Mouse (Mus musculus) CH12.LX (cell line): ENCODE data around the gene Brsk1. TPM values are rescaled to one million over a fixed set of nuclear protein-coding genes. Genes with fewer than 3 reads are reported as not detected.

Source experiments
- DNase-seq: peaks from one replicate; pipeline ENCODE4 v3.0.0-alpha.2; 2013; ENCODE audit errors: extremely low read depth
- H3K27ac ChIP-seq: 2 replicates; pipeline ENCODE4 v1.5.1; 2012; ENCODE audit warnings: low read depth, mild to moderate bottlenecking, control low read depth, moderate library complexity; ENCODE audit not compliant: insufficient read depth
- H3K27me3 ChIP-seq: replicated peaks from 2 replicates; pipeline ENCODE3; 2012; ENCODE audit warnings: inconsistent platforms
- H3K36me3 ChIP-seq, 2 experiments: replicated peaks in 1 of 2; 2 replicates each; pipeline versions ENCODE3 to v1.6.1; 2012; ENCODE audit warnings: inconsistent platforms in 1 of 2, low read length in 1 of 2, mild to moderate bottlenecking in 1 of 2, mixed read lengths in 1 of 2, moderate library complexity in 1 of 2; ENCODE audit not compliant: control insufficient read depth in 1 of 2, insufficient read depth in 1 of 2
- H3K4me1 ChIP-seq, 2 experiments: 2 replicates each; pipeline ENCODE4 v1.6.1; 2012; ENCODE audit warnings: inconsistent platforms in 1 of 2, moderate library complexity in 1 of 2; ENCODE audit not compliant: insufficient read depth in 2 of 2, control insufficient read depth in 1 of 2
- H3K4me2 ChIP-seq: 2 replicates; pipeline ENCODE4 v1.6.1; 2012; ENCODE audit warnings: low read depth, mild to moderate bottlenecking, control low read depth; ENCODE audit not compliant: poor library complexity, insufficient read depth, severe bottlenecking
- H3K4me3 ChIP-seq, 3 experiments: fragments of 150-350 bp in 1 of 3; sonication (generic) in 1 of 3; replicated peaks in 1 of 3; 2 replicates each; pipeline versions ENCODE3 to v1.5.1; 2011 to 2012; ENCODE audit warnings: low read depth in 2 of 3, low read length in 2 of 3, mild to moderate bottlenecking in 2 of 3, moderate library complexity in 2 of 3, control low read depth in 1 of 3, improper control_type of control experiment in 1 of 3, inconsistent platforms in 1 of 3, mixed read lengths in 1 of 3; ENCODE audit not compliant: poor library complexity in 1 of 3
- H3K79me2 ChIP-seq: replicated peaks from 2 replicates; pipeline ENCODE4 v1.6.1; 2012; ENCODE audit warnings: mild to moderate bottlenecking, moderate library complexity; ENCODE audit not compliant: control insufficient read depth, poor library complexity, insufficient read depth, severe bottlenecking; ENCODE audit errors: extremely low read depth
- H3K9ac ChIP-seq: 2 replicates; pipeline ENCODE4 v1.6.1; 2012; ENCODE audit warnings: low read depth, mild to moderate bottlenecking, control low read depth, moderate library complexity; ENCODE audit not compliant: insufficient read depth
- H3K9me3 ChIP-seq: replicated peaks from 2 replicates; pipeline ENCODE3; 2012; ENCODE audit warnings: low read length, inconsistent platforms, mixed read lengths
- CHD1 ChIP-seq: IDR thresholded peaks from 2 replicates; pipeline ENCODE4 v1.6.1; 2012; ENCODE audit warnings: low read depth, low read length, improper control_type of control experiment, inconsistent platforms
- CHD2 ChIP-seq: IDR thresholded peaks from 2 replicates; pipeline ENCODE4 v1.6.1; 2011; ENCODE audit warnings: low read length, improper control_type of control experiment
- E2F4 ChIP-seq: IDR thresholded peaks from 2 replicates; pipeline ENCODE4 v1.6.1; 2011; ENCODE audit warnings: low read depth, low read length, improper control_type of control experiment; ENCODE audit not compliant: insufficient replicate concordance
- ELF1 ChIP-seq: IDR thresholded peaks from 2 replicates; pipeline ENCODE4 v1.6.1; 2014; ENCODE audit warnings: low read depth, mild to moderate bottlenecking, inconsistent platforms, low read length, improper control_type of control experiment
- EP300 ChIP-seq: IDR thresholded peaks from 2 replicates; pipeline ENCODE4 v1.6.1; 2011; ENCODE audit warnings: low read length, improper control_type of control experiment
- ETS1 ChIP-seq: conservative IDR thresholded peaks from 2 replicates; pipeline ENCODE4 v1.6.1; 2012; ENCODE audit warnings: low read depth, mild to moderate bottlenecking, inconsistent platforms, low read length, improper control_type of control experiment, moderate library complexity
- HCFC1 ChIP-seq: IDR thresholded peaks from 2 replicates; pipeline ENCODE4 v1.6.1; 2012; ENCODE audit warnings: low read depth, mild to moderate bottlenecking, inconsistent platforms, low read length, improper control_type of control experiment
- MEF2A ChIP-seq: IDR thresholded peaks from 2 replicates; pipeline ENCODE4 v1.6.1; 2014; ENCODE audit warnings: low read depth, mild to moderate bottlenecking, inconsistent platforms, low read length, improper control_type of control experiment, borderline replicate concordance
- MXI1 ChIP-seq: IDR thresholded peaks from 2 replicates; pipeline ENCODE4 v1.6.1; 2011; ENCODE audit warnings: mild to moderate bottlenecking, low read depth, low read length, improper control_type of control experiment
- NRF1 ChIP-seq: IDR thresholded peaks from 2 replicates; pipeline ENCODE4 v1.6.1; 2014; ENCODE audit warnings: low read depth, mild to moderate bottlenecking, inconsistent platforms, low read length, improper control_type of control experiment, moderate library complexity
- PAX5 ChIP-seq: IDR thresholded peaks from 2 replicates; pipeline ENCODE4 v1.6.1; 2012; ENCODE audit warnings: low read length, inconsistent platforms, mixed read lengths
- RCOR1 ChIP-seq: conservative IDR thresholded peaks from 2 replicates; pipeline ENCODE4 v1.6.1; 2012; ENCODE audit warnings: low read depth, mild to moderate bottlenecking, inconsistent platforms, low read length, improper control_type of control experiment
- TBP ChIP-seq: conservative IDR thresholded peaks from 2 replicates; pipeline ENCODE4 v1.6.1; 2011; ENCODE audit warnings: low read depth, low read length, improper control_type of control experiment
- ZKSCAN1 ChIP-seq: IDR thresholded peaks from 2 replicates; pipeline ENCODE4 v1.6.1; 2012; ENCODE audit warnings: low read depth, inconsistent platforms, low read length, improper control_type of control experiment, borderline replicate concordance
- dilution Hi-C: fragments of 300-500 bp; cut with MboI; formaldehyde crosslinking; loops from 2 replicates; pipeline ENCODE4 v1.14.3; 2020; ENCODE audit warnings: low sequenced_read_pairs; ENCODE audit not compliant: extremely low pct_unique_long_range_greater_than_20kb, extremely low pct_ligation_motif_present
- in situ Hi-C: fragments of 300-500 bp; cut with MboI; formaldehyde crosslinking; loops from 3 replicates; pipeline ENCODE4 v1.14.3; 2019; ENCODE audit warnings: low sequenced_read_pairs, low pct_ligation_motif_present, low pct_unique_long_range_greater_than_20kb, mixed read lengths
- polyA plus RNA-seq: library from polyadenylated mRNA; unstranded; fragments of >175 nt; gene quantifications from 2 replicates; pipeline ENCODE4 v1.2.1, GENCODE M21; 2012; ENCODE audit warnings: low read depth; ENCODE audit not compliant: insufficient read length
- total RNA-seq, 2 experiments: library from RNA; depleted of rRNA; stranded (reverse); fragments of 300-350 nt in 1 of 2; fragments of >200 nt in 1 of 2; gene quantifications; 2 replicates each; pipeline ENCODE4 v1.2.3; 2012 to 2014

The Brsk1 gene
- total and polyA plus RNA-seq, 3 experiments: 0.25 TPM; not detected in 2

- H3K9me3 ChIP-seq: no peaks in the 10 kb centered on the region
- TF ChIP-seq E2F4: no peak
- TF ChIP-seq HCFC1: no peak
- no peak for TF ChIP-seq PAX5
- no peak for TF ChIP-seq MEF2A
- no peak for TF ChIP-seq ELF1
- no peak for TF ChIP-seq TBP
- no peak for TF ChIP-seq RCOR1
- no peak for TF ChIP-seq EP300
- H3K4me2 ChIP-seq: no peak overlapping the region
- H3K36me3 ChIP-seq: no peaks in the 10 kb centered on the region
- dilution Hi-C loops: no loop called here
- no peaks in the 10 kb centered on the region for H3K79me2 ChIP-seq
- no peak overlapping the region for H3K27ac ChIP-seq
- no peak overlapping the region for H3K9ac ChIP-seq
- H3K4me1 ChIP-seq: peaks cover 0 to 5% of the 10 kb centered on the region in 2 experiments; a peak in 3 of 4 replicates
- H3K4me3 ChIP-seq: no peak overlapping the region
- H3K27me3 ChIP-seq: no peaks in the 10 kb centered on the region
- in situ Hi-C loops: no loop called here
- DNase-seq: no peak
Measured at GRCm38 (mm10) chr7:4732968-4733392, 42.6 kb downstream of the Brsk1 start.

- Histone ChIP-seq H3K79me2 (no peaks in the 10 kb centered on the region), H3K9me3 (no peaks in the 10 kb centered on the region), H3K4me1 (peaks cover 5 to 24% of the 10 kb centered on the region in 2 experiments; a peak in 3 of 4 replicates), H3K36me3 (peaks cover 14 to 25% of the 10 kb centered on the region in 2 experiments), H3K4me2 (peak overlapping the region; percentile 63), H3K27ac (peak overlapping the region; percentile 71), H3K4me3 (peak overlapping the region; percentile 46 to 55 (median 47)), H3K9ac (peak overlapping the region; percentile 73), H3K27me3 (no peaks in the 10 kb centered on the region)
- TF ChIP-seq HCFC1 (no peak), MXI1 (no peak), ZKSCAN1 (no peak), CHD1 (no peak), RCOR1 (0 out of 2 replicates have a peak, but pooled peaks have one; percentile 50), ETS1 (0 out of 2 replicates have a peak, but pooled peaks have one; percentile 22), NRF1 (peak; percentile 71; the same call in 1 of the 2 replicates), TBP (0 out of 2 replicates have a peak, but pooled peaks have one; percentile 29), EP300 (peak; percentile 53), CHD2 (no peak)
- dilution Hi-C loops: no loop called here
- no peak for DNase-seq
- in situ Hi-C loops: no loop called here
Measured at GRCm38 (mm10) chr7:4739041-4739543, 48.7 kb downstream of the Brsk1 start.
